Mouse (Mus musculus): ENCODE results near the gene Adra1b. TPM values are rescaled to one million over a fixed set of nuclear protein-coding genes. Genes with fewer than 3 reads are reported as not detected.

Adra1b gene
- total and polyA plus RNA-seq, 2 experiments from 2014 or later = 21.1 to 39.7 TPM

DNA sequence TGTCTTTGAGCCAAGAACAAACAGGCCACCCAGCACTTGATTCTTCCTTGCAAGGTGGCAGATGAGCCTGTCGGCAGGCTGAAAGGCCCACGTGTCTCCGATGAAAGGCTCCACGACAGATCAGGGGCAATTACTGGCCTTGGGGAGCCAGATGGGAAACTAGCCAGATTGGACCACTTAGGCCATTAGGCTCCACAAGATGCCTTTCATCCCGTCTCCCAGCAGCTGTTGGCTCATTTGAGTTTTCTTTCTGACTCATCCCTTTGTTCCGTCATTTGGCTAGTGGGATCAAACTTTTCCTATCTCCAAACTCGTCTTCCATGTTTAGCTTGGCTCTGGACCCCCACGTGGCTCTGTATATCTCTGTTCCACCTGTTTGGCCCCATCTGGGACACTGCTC lies 105.0 kb downstream of the Adra1b start:
- no peak for TF ChIP-seq CTCF (IDR thresholded peaks at IDR 0.05; ENCODE audit: low read depth)
- H3K4me1 ChIP-seq (ENCODE audit: insufficient read depth, low read length) = no peaks in the 10 kb centered on the region
- peak; percentile 37 for DNase-seq (ENCODE audit: low spot score)
- no peaks in the 10 kb centered on the region for H3K36me3 ChIP-seq (ENCODE audit: insufficient read depth, low read length)
- no peaks in the 10 kb centered on the region for H3K9me3 ChIP-seq (ENCODE audit: low read length)
- no peak overlapping the region for H3K9ac ChIP-seq (replicated peaks; ENCODE audit: low read length)
- no peak overlapping the region for H3K27ac ChIP-seq
- no peak for ATAC-seq
- no peaks in the 10 kb centered on the region for H3K27me3 ChIP-seq (ENCODE audit: insufficient read depth, low read length)
- 48% methylated on average over 8 of the region's 8 CpGs for WGBS
- no peak overlapping the region for H3K4me3 ChIP-seq (ENCODE audit: low read length)
- no peak overlapping the region for H3K4me2 ChIP-seq (ENCODE audit: low read depth, low read length)

DNA sequence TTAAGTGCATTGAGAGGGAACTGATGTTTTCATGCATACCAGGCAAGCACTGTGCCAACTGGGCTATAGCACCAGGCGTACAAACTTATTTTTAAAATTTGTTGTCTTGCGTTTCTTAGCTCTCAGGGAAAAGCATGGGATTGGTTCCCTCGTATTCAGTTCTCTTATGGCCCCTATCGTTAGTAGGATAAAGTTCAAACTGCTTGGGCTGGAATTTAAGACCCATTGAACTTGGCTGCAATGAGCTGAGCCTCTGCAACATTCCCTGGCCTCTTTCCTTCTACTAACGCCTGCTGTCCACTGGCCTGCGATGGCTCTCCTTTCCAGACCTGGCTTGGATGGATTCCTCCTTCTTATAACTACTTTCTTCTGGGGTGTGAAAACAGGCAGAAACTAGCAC lies 110.6 kb downstream of the Adra1b start:
- no peak overlapping the region for H3K27ac ChIP-seq
- WGBS = 86% methylated on average over 6 of the region's 6 CpGs
- no peak for TF ChIP-seq CTCF (IDR thresholded peaks at IDR 0.05; ENCODE audit: low read depth)
- H3K36me3 ChIP-seq (ENCODE audit: insufficient read depth, low read length) = no peaks in the 10 kb centered on the region
- H3K4me3 ChIP-seq (ENCODE audit: low read length) = no peak overlapping the region
- no peaks in the 10 kb centered on the region for H3K9me3 ChIP-seq (ENCODE audit: low read length)
- no peak overlapping the region for H3K9ac ChIP-seq (replicated peaks; ENCODE audit: low read length)
- no peak overlapping the region for H3K4me2 ChIP-seq (ENCODE audit: low read depth, low read length)
- no peaks in the 10 kb centered on the region for H3K27me3 ChIP-seq (ENCODE audit: insufficient read depth, low read length)
- no peaks in the 10 kb centered on the region for H3K4me1 ChIP-seq (ENCODE audit: insufficient read depth, low read length)
- no peak for DNase-seq (ENCODE audit: low spot score)
- ATAC-seq = no peak

DNA sequence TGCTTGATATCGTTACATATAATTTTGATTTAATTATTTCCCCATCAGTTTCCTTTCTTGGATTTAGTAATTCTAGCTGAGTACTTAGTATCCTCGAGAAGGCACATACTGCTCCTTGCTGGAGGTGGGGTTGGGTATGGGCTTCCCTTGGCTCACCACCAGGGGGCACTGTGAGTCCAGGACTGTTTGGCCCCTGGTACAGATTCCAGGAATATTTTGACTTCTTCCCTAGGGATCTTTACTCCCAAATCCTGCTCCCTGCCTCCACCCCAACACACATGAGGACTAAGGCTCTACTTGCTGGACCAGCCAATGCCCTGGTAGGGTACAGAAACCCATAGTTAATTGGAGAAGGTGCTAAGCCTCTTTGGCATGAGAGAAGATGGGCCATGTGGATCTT lies 117.2 kb downstream of the Adra1b start:
- TF ChIP-seq CTCF (IDR thresholded peaks at IDR 0.05; ENCODE audit: low read depth) = peak; percentile 89
- H3K9me3 ChIP-seq (ENCODE audit: low read length) = no peaks in the 10 kb centered on the region
- peak; percentile 81 for DNase-seq (ENCODE audit: low spot score)
- no peaks in the 10 kb centered on the region for H3K4me1 ChIP-seq (ENCODE audit: insufficient read depth, low read length)
- H3K27me3 ChIP-seq (ENCODE audit: insufficient read depth, low read length) = no peaks in the 10 kb centered on the region
- ATAC-seq = peak; percentile 70
- no peak overlapping the region for H3K9ac ChIP-seq (replicated peaks; ENCODE audit: low read length)
- whole genome bisulfite sequencing = 16% methylated on average over 2 of the region's 2 CpGs
- H3K4me3 ChIP-seq (ENCODE audit: low read length) = no peak overlapping the region
- no peak overlapping the region for H3K27ac ChIP-seq
- no peak overlapping the region for H3K4me2 ChIP-seq (ENCODE audit: low read depth, low read length)
- no peaks in the 10 kb centered on the region for H3K36me3 ChIP-seq (ENCODE audit: insufficient read depth, low read length)

DNA sequence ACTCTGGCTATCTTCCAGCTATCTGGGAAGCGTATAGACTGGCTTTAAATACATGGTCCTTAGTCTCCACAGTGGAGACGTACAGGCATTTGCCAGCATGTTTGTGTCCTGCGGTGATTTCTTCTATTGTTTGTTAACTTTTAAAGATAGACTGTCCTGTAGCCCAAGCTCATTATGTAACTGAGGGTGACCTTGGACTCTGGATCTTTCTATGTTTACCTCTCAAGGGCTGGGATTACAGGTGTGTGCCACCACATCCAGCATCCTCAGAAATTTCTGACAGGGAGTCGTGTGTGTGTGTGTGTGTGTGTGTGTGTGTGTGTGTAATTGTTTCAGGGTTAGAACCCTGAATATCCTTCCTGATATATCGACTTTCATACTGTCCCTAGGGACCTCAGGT lies 117.9 kb downstream of the Adra1b start:
- Histone ChIP-seq H3K4me3 (ENCODE audit: low read length) (no peak overlapping the region), H3K4me1 (ENCODE audit: insufficient read depth, low read length) (no peaks in the 10 kb centered on the region), H3K27ac (no peak overlapping the region), H3K36me3 (ENCODE audit: insufficient read depth, low read length) (no peaks in the 10 kb centered on the region), H3K4me2 (ENCODE audit: low read depth, low read length) (no peak overlapping the region), H3K9me3 (ENCODE audit: low read length) (no peaks in the 10 kb centered on the region), H3K9ac (replicated peaks; ENCODE audit: low read length) (no peak overlapping the region), H3K27me3 (ENCODE audit: insufficient read depth, low read length) (no peaks in the 10 kb centered on the region)
- 53% methylated on average over 5 of the region's 5 CpGs for WGBS
- no peak for DNase-seq (ENCODE audit: low spot score)
- no peak for ATAC-seq
- no peak for TF ChIP-seq CTCF (IDR thresholded peaks at IDR 0.05; ENCODE audit: low read depth)

DNA sequence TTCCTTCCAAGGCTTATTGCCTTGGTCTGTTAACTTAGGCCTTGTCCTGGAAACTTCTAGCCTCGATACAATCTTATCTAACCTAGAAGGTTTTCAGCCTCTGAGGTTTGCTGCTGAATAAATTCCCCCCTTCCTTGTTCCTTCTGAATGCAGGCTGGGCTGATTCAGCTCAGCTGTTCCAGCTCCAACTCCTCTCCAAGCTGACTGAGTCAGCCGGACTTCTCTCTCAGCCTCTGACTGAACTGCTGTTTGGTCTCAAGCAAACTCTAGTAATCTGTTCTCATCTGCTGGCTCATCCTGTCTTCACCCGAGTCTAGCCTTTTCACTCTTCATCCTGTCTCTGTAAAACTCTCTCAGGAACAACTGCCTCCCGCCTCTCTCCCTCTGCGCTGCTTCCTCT lies 121.5 kb downstream of the Adra1b start:
- WGBS = 77% methylated on average over 5 of the region's 5 CpGs
- H3K9me3 ChIP-seq (ENCODE audit: low read length) = no peaks in the 10 kb centered on the region
- TF ChIP-seq CTCF (IDR thresholded peaks at IDR 0.05; ENCODE audit: low read depth) = no peak
- H3K4me1 ChIP-seq (ENCODE audit: insufficient read depth, low read length) = 0 out of 2 replicates have a peak, but pooled peaks cover 7% of the 10 kb centered on the region
- no peaks in the 10 kb centered on the region for H3K36me3 ChIP-seq (ENCODE audit: insufficient read depth, low read length)
- no peak for DNase-seq (ENCODE audit: low spot score)
- no peak overlapping the region for H3K27ac ChIP-seq
- no peak for ATAC-seq
- H3K4me3 ChIP-seq (ENCODE audit: low read length) = no peak overlapping the region
- H3K27me3 ChIP-seq (ENCODE audit: insufficient read depth, low read length) = 0 out of 2 replicates have a peak, but pooled peaks cover 8% of the 10 kb centered on the region
- no peak overlapping the region for H3K4me2 ChIP-seq (ENCODE audit: low read depth, low read length)
- no peak overlapping the region for H3K9ac ChIP-seq (replicated peaks; ENCODE audit: low read length)

DNA sequence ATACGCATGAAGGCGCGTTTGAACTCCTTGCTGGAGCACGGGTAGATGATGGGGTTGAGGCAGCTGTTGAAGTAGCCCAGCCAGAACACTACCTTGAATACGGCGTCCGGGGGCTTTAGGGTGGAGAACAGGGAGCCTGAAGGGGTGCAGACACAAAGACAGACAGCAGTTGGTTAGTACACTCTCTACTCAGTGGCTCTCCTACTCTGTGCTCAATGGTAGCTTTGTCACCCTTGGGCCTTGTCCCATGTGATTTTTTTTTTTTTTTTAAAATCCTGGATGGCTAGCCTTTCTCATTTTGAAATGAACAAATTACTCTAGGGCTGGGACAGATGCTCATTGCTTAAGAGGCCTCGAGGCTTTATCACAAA lies 124.7 kb downstream of the Adra1b start:
- WGBS = 18% methylated on average over 8 of the region's 8 CpGs
- no peak for TF ChIP-seq CTCF (IDR thresholded peaks at IDR 0.05; ENCODE audit: low read depth)
- Histone ChIP-seq H3K9ac (replicated peaks; ENCODE audit: low read length) (no peak overlapping the region), H3K9me3 (ENCODE audit: low read length) (no peaks in the 10 kb centered on the region), H3K4me2 (ENCODE audit: low read depth, low read length) (peak overlapping the region; percentile 57), H3K4me1 (ENCODE audit: insufficient read depth, low read length) (0 out of 2 replicates have a peak, but pooled peaks cover 7% of the 10 kb centered on the region), H3K27ac (no peak overlapping the region), H3K36me3 (ENCODE audit: insufficient read depth, low read length) (no peaks in the 10 kb centered on the region), H3K4me3 (ENCODE audit: low read length) (peak overlapping the region; percentile 34), H3K27me3 (ENCODE audit: insufficient read depth, low read length) (0 out of 2 replicates have a peak, but pooled peaks cover 8% of the 10 kb centered on the region)
- DNase-seq (ENCODE audit: low spot score) (no peak), ATAC-seq (0 out of 2 replicates have a peak, but pooled peaks have one; percentile 7)

DNA sequence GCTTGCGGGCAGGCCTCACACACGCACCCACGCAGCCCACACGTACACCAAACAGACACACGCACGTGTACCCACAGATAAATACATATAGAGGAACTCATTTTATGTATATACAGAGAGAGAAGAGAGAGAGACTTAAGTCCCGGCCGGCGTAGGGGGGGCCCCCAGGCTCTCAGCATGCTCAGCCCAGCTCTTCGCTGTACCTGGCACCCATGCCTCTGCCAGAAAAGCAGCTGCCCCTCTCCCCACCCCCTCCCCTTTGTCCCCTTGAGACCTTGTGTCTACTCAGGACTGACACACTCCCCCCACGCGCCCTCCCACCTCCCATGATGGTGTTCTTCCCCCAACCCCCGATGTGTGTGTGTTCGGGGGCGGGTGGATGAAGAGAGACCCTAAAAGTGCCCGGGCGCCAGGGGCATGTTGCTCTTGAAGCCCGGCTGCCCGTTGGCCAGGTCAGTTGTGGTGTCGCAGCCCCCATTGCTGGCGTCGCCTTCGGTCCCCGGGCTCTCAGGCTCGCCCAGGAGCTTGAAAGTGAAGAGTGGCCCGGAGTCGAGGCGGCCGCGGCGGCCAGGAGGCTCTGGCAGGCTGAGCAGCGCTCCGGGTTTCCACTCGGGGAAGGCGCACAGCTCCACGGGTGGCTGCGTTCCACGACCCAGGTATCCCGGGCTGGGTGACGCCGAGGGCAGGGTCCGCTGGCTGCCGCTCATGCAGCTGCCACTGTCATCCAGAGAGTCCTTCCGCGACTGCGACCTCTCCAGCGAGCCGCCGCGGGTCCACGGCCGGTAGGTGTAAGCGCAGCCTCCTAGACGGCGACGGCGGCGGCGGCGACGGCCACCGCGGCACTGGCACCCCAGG lies 125.3 kb downstream of the Adra1b start:
- no peak overlapping the region for H3K9ac ChIP-seq (replicated peaks; ENCODE audit: low read length)
- H3K4me3 ChIP-seq (ENCODE audit: low read length) = peak overlapping the region; percentile 34
- H3K27ac ChIP-seq = no peak overlapping the region
- H3K9me3 ChIP-seq (ENCODE audit: low read length) = no peaks in the 10 kb centered on the region
- no peaks in the 10 kb centered on the region for H3K36me3 ChIP-seq (ENCODE audit: insufficient read depth, low read length)
- 0 out of 2 replicates have a peak, but pooled peaks cover 8% of the 10 kb centered on the region for H3K27me3 ChIP-seq (ENCODE audit: insufficient read depth, low read length)
- TF ChIP-seq CTCF (IDR thresholded peaks at IDR 0.05; ENCODE audit: low read depth) = no peak
- 0 out of 2 replicates have a peak, but pooled peaks cover 7% of the 10 kb centered on the region for H3K4me1 ChIP-seq (ENCODE audit: insufficient read depth, low read length)
- WGBS = 14% methylated on average over 59 of the region's 63 CpGs
- ATAC-seq = peak; percentile 55
- H3K4me2 ChIP-seq (ENCODE audit: low read depth, low read length) = peak overlapping the region; percentile 57
- DNase-seq (ENCODE audit: low spot score) = peak; percentile 31

Measured in hindbrain, postnatal 0 days (tissue).